Mouse (Mus musculus): ENCODE measurements at regions not wholly inside any gene's neighbourhood (a gene's known extent, or its start where the extent isn't known, plus 50 kb on each side); places are given as distances from the start of the nearest gene placed in this dataset.

DNA sequence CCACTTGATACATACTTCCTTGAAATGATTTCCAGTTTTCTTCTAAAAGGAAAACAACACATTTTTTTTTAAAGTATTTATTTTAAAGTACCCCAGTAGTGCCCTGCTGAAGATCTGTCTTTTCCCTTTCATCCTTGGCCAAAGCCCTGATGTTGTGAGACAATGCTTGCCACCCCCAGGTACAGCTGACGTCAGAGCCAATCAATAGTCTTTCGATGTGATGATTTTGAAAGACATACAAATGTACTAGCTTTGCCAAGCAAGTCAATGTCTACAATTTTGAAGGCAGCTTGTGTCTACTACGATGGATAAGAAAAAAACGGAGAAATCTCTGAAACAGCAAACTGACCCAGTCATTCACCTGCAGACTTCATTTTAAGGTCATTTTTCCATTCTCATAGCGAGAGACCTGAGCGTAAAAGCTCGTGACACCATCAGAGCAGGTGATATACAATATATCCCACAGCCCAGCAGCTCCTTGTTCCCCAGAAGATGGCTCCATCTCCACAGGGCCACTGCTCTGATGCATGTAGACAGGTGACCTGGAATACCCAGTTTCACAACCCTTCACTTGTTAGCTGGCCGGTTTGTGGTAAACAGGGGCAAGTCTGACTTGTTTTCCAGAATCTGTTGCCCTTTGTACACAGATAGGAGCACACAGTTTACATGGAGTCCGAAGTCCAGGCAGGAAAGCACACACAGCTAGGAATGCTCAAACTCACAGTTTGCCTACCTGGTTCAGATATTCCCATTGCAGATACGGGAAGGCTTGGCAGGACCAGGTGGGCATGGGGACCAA, 129.0 kb downstream of the Irs2 start:
- WGBS = 90% methylated on average over 10 of the region's 10 CpGs
- peaks cover 21% of the 10 kb centered on the region for H3K27me3 ChIP-seq (ENCODE audit: insufficient read depth, poor library complexity, severe bottlenecking)

DNA sequence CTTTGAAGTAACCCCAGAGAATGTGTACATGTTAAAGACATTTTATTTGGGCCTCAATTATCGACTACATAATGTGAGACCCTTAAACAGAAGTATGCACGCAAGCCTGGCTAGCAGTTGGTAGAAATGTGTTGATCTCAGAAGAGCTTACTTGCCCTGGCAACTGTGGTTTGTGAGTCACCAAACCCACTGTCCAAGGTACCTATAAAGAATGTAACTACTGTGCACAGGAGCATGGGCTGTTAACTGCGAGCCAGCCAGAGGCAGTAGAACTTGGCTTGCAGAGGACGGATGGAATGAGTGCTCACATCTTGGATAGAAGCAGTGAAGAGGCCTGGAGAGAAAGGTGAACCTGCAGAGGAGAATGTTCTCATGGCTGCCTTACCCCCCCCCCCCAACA, 129.9 kb downstream of the Irs2 start:
- peaks cover 22% of the 10 kb centered on the region for H3K27me3 ChIP-seq (ENCODE audit: insufficient read depth, poor library complexity, severe bottlenecking)
- no peak overlapping the region for H3K4me3 ChIP-seq
- H3K9me3 ChIP-seq = no peaks in the 10 kb centered on the region
- WGBS = 92% methylated on average over 4 of the region's 4 CpGs
- no peaks in the 10 kb centered on the region for H3K36me3 ChIP-seq
- DNase-seq (ENCODE audit: low spot score) = no peak
- H3K4me1 ChIP-seq (replicated peaks) = peaks cover 12% of the 10 kb centered on the region
- H3K27ac ChIP-seq = no peak overlapping the region

More for the DNA sequence above, 129.0 kb downstream of the Irs2 start:
- H3K36me3 ChIP-seq = no peaks in the 10 kb centered on the region
- no peak overlapping the region for H3K27ac ChIP-seq
- H3K4me3 ChIP-seq = no peak overlapping the region
- no peak for DNase-seq (ENCODE audit: low spot score)
- no peaks in the 10 kb centered on the region for H3K9me3 ChIP-seq
- H3K4me1 ChIP-seq (replicated peaks) = peaks cover 12% of the 10 kb centered on the region

DNA sequence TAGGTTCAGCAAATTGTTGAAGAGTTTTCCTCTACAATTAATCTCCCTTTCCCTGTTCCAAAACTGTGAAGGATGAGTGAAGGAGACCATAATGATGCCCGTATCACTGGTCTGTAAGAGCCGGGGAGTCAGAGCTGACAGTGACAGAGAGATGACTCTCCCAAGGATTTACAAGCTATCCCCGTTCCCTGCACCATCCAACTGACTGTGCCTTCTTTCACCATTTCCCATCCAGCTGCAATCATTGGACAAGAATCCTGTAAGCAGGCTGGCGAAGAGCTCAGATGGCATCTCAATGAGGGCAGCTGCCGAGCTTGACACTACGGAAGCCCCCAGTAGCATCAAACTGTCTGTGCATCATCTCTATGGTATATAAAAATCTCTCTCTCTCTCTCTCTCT, 133.1 kb downstream of the Irs2 start:
- H3K9me3 ChIP-seq = no peaks in the 10 kb centered on the region
- H3K4me1 ChIP-seq (replicated peaks) = peaks cover 20% of the 10 kb centered on the region
- peaks cover 21% of the 10 kb centered on the region for H3K27me3 ChIP-seq (ENCODE audit: insufficient read depth, poor library complexity, severe bottlenecking)
- H3K27ac ChIP-seq = no peak overlapping the region
- no peak for DNase-seq (ENCODE audit: low spot score)
- H3K4me3 ChIP-seq = no peak overlapping the region
- WGBS = 87% methylated on average over 6 of the region's 6 CpGs
- H3K36me3 ChIP-seq = no peaks in the 10 kb centered on the region

GRCm38 (mm10) chr8:10871451-10871850, 136.8 kb downstream of the Irs2 start:
- Histone ChIP-seq H3K4me3 (no peak overlapping the region), H3K36me3 (no peaks in the 10 kb centered on the region), H3K4me1 (replicated peaks) (peaks cover 13% of the 10 kb centered on the region), H3K27ac (no peak overlapping the region), H3K27me3 (ENCODE audit: insufficient read depth, poor library complexity, severe bottlenecking) (peaks cover 9% of the 10 kb centered on the region; the same call in 1 of the 2 replicates), H3K9me3 (no peaks in the 10 kb centered on the region)
- no peak for DNase-seq (ENCODE audit: low spot score)
- 62% methylated on average over 7 of the region's 7 CpGs for WGBS

DNA sequence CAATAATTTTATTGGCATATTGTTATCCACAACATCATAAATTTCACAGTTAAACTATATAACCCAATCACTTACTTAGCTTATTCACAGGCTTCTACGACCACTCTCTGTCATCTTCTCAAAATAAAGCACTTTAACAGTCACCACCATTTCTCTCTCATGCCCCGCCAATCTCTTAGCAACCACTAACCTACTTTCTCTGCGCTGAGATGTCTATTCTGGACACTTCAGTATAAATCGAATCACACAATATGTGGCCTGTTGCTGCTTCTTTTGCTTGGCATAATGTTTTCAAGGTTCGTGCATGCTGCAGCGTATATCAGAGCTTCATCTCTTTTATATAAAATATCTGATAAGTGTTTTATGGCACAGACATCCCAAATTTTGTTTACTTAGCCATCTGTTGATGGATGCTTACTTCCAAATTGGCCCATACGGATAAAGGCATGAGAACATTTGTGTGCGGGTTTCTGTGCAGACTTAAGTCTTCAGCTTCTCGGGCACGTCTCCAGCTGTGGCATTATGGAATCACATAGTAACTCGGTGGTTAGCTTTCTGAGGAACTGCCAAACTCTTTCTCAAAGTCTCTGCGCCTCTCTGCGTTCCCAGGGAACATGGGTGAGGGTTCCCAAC, 137.7 kb downstream of the Irs2 start:
- Histone ChIP-seq H3K27me3 (ENCODE audit: insufficient read depth, poor library complexity, severe bottlenecking) (peaks cover 9% of the 10 kb centered on the region; the same call in 1 of the 2 replicates), H3K9me3 (no peaks in the 10 kb centered on the region), H3K27ac (0 out of 2 replicates have a peak overlapping the region, but pooled peaks have one; percentile 35), H3K4me3 (no peak overlapping the region), H3K4me1 (replicated peaks) (peaks cover 22% of the 10 kb centered on the region), H3K36me3 (no peaks in the 10 kb centered on the region)
- WGBS = 84% methylated on average over 13 of the region's 13 CpGs
- no peak for DNase-seq (ENCODE audit: low spot score)

- H3K4me1 ChIP-seq (replicated peaks) = peaks cover 28% of the 10 kb centered on the region
- peaks cover 5% of the 10 kb centered on the region; the same call in 1 of the 2 replicates for H3K27me3 ChIP-seq (ENCODE audit: insufficient read depth, poor library complexity, severe bottlenecking)
- no peaks in the 10 kb centered on the region for H3K9me3 ChIP-seq
- H3K36me3 ChIP-seq = no peaks in the 10 kb centered on the region
- H3K27ac ChIP-seq = no peak overlapping the region
- 82% methylated on average over 10 of the region's 10 CpGs for WGBS
- no peak for DNase-seq (ENCODE audit: low spot score)
- no peak overlapping the region for H3K4me3 ChIP-seq
These were observed 138.4 kb downstream of the Irs2 start for GRCm38 (mm10) chr8:10869866-10870265.

- Histone ChIP-seq H3K4me1 (replicated peaks) (peaks cover 27% of the 10 kb centered on the region), H3K36me3 (no peaks in the 10 kb centered on the region)
- WGBS = 80% methylated on average over 7 of the region's 7 CpGs
These were observed 141.4 kb downstream of the Irs2 start for GRCm38 (mm10) chr8:10866696-10867395.

DNA sequence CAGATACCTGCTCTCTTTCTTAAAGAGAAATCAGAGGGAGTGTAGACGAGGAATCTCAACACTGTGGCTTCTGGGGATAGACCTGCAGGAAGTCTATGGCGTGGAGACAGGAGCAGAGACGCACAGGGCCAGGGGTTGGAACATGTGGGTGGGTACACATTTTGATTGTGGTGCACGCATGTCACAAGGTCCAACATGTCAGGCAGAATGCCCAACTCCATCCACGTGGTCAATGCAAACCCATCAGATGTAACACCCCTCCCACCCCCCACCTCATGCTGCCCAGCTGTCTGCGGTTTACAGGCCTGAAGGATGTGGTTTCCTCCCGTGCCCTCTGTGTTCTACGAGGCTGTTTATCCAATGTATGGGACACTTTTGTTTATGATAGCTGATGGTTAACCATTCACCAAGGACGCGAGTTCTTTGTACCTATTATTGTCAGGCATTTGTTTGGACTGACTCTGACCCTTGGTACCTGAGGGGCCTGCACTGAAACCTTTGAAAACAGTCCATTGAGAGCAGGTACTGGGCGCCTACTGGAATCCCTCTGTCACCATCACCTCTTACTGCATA, 142.2 kb downstream of the Irs2 start:
- H3K4me3 ChIP-seq = no peak overlapping the region
- H3K4me1 ChIP-seq (replicated peaks) = peaks cover 20% of the 10 kb centered on the region
- no peaks in the 10 kb centered on the region for H3K9me3 ChIP-seq
- DNase-seq (ENCODE audit: low spot score) = no peak
- H3K27me3 ChIP-seq (ENCODE audit: insufficient read depth, poor library complexity, severe bottlenecking) = no peaks in the 10 kb centered on the region
- no peaks in the 10 kb centered on the region for H3K36me3 ChIP-seq
- H3K27ac ChIP-seq = peak overlapping the region; percentile 72
- WGBS = 74% methylated on average over 11 of the region's 11 CpGs

More at GRCm38 (mm10) chr8:10866696-10867395, 141.4 kb downstream of the Irs2 start:
- Histone ChIP-seq H3K27me3 (ENCODE audit: insufficient read depth, poor library complexity, severe bottlenecking) (no peaks in the 10 kb centered on the region), H3K9me3 (no peaks in the 10 kb centered on the region), H3K4me3 (no peak overlapping the region), H3K27ac (no peak overlapping the region)
- DNase-seq (ENCODE audit: low spot score) = no peak

DNA sequence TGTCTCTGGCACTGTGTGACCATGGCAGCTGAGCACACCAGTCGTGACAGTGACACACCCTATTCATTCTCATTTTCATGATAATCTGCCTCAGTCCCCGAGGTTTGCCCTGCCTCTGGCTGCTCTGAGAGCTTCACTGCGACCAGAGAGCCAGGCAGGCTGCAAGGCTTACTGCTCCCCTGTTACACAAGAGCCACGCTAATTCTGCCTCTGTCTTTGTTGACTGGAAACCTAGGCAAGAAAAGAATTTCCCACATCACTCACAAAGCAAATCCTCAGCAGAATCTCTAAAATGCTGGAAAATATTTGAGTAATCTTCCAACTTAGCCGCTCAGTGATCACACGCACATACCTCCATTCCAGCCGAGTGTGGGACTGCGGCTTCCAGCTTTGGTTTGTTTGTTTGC, 142.8 kb downstream of the Irs2 start:
- H3K9me3 ChIP-seq = no peaks in the 10 kb centered on the region
- WGBS = 43% methylated on average over 8 of the region's 8 CpGs
- H3K36me3 ChIP-seq = no peaks in the 10 kb centered on the region
- H3K27ac ChIP-seq = peak overlapping the region; percentile 72
- DNase-seq (ENCODE audit: low spot score) = no peak
- no peak overlapping the region for H3K4me3 ChIP-seq
- no peaks in the 10 kb centered on the region for H3K27me3 ChIP-seq (ENCODE audit: insufficient read depth, poor library complexity, severe bottlenecking)
- H3K4me1 ChIP-seq (replicated peaks) = peaks cover 16% of the 10 kb centered on the region

DNA sequence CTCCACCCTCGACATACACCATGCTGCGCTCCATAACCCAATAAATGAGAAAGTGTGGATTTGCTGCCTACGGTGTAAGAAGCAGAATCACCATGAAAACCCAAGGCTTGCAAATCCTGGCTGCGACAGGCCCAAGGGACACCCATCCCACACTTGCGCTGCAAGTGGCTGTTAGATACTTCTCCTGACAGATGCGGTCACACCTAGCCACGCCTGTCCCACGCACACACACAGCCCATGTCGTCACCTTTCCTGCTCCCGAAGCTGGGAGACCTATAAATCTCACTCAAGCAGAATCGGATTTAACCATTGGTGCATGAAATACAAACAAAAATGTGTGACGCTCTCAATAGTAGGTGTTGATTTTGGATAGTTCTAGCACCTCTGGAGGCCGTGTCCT, 145.8 kb downstream of the Irs2 start:
- DNase-seq (ENCODE audit: low spot score) = no peak
- no peaks in the 10 kb centered on the region for H3K36me3 ChIP-seq
- H3K27ac ChIP-seq = no peak overlapping the region
- no peak overlapping the region for H3K4me3 ChIP-seq
- H3K4me1 ChIP-seq (replicated peaks) = peaks cover 22% of the 10 kb centered on the region
- WGBS = 89% methylated on average over 13 of the region's 13 CpGs
- H3K9me3 ChIP-seq = no peaks in the 10 kb centered on the region
- H3K27me3 ChIP-seq (ENCODE audit: insufficient read depth, poor library complexity, severe bottlenecking) = no peaks in the 10 kb centered on the region

GRCm38 (mm10) chr8:10860810-10861209, 147.4 kb downstream of the Irs2 start:
- H3K27ac ChIP-seq = no peak overlapping the region
- H3K36me3 ChIP-seq = no peaks in the 10 kb centered on the region
- no peak for DNase-seq (ENCODE audit: low spot score)
- no peaks in the 10 kb centered on the region for H3K9me3 ChIP-seq
- H3K4me3 ChIP-seq = no peak overlapping the region
- peaks cover 25% of the 10 kb centered on the region for H3K4me1 ChIP-seq (replicated peaks)
- WGBS = 85% methylated on average over 4 of the region's 4 CpGs
- H3K27me3 ChIP-seq (ENCODE audit: insufficient read depth, poor library complexity, severe bottlenecking) = no peaks in the 10 kb centered on the region

DNA sequence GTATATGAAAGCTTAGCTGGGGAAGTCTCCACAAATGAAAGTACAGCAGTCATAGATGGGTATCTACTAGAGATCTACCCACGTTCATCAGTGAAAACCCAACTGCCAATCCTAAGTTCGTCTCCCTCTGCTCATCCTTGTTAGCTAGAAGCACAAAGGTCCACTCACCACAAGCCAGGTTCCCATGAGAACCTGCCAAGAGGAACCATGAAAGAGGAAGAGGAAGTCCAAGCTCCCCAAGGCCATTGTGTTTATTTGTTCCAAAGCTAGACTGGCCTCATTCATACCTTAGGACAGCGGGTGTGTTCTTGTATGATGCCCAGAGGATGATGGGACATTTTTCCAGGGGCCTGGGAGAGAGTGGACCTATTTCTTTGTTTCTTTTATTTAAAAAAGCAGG, 150.4 kb downstream of the Irs2 start:
- no peaks in the 10 kb centered on the region for H3K9me3 ChIP-seq
- H3K4me3 ChIP-seq = no peak overlapping the region
- H3K27me3 ChIP-seq (ENCODE audit: insufficient read depth, poor library complexity, severe bottlenecking) = no peaks in the 10 kb centered on the region
- H3K27ac ChIP-seq = no peak overlapping the region
- peaks cover 25% of the 10 kb centered on the region for H3K4me1 ChIP-seq (replicated peaks)
- H3K36me3 ChIP-seq = no peaks in the 10 kb centered on the region
- no peak for DNase-seq (ENCODE audit: low spot score)
- WGBS = 90% methylated on average over 3 of the region's 3 CpGs
